ENCODE assay signal across 25 mouse cellular contexts in the genomic region with DNA sequence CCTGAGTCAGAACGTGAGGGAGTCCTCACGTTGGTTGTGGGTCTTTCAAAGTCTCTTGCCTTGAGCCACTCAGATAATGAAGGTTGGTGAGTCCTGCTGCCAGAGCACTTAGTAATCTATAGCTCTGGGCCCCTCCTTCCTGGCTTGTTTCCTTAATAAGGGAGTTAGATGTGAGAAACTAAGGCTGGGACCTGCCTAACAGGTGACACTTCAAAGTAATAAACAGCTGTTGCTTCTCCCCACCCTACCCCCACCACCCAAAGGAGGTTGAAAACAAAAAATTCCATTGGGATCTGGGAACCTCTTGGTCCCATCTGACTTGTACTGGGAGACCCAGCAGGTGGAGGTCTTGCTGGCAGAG. TPM values are rescaled to one million over a fixed set of nuclear protein-coding genes. Genes with fewer than 3 reads are reported as not detected.
"Had no signal": no experiment of that assay in that cellular context is flagged by ENCODE, and none has a peak within 500 bp of the region (broad histone marks: within the 10 kb centered on the region; RNA-seq: fewer than 3 reads in every experiment).

No protein-coding gene starts in this region.

- ATAC-seq: hindbrain, embryonic 16.5 days; inflammation-experienced regulatory T-cells, adult 6 months; intestine, embryonic 15.5 days; intestine, postnatal 0 days; liver, embryonic 12.5 days had no signal

- DNase-seq: gastrocnemius, postnatal 14 days; heart, adult 18-20 months; heart, postnatal 10 days; heart, postnatal 4 days; kidney, adult 18-20 months; kidney, adult 8-10 months; kidney, postnatal 10 days; kidney, postnatal 25 days; kidney, postnatal 4 days; left cerebral cortex, postnatal 4 days had no signal

RNA-seq across cellular contexts. Expression of gene Sncg, which starts 9.5 kb away (rescaled TPM):
- total RNA-seq: granulocyte monocyte progenitor cell, adult 5-6 weeks had no signal

RNA-seq across cellular contexts. Expression of gene Fam25c, which starts 9.9 kb away (rescaled TPM):
- total RNA-seq: gastrocnemius, adult 8-10 months; gastrocnemius, postnatal 4 days; granulocyte monocyte progenitor cell, adult 5-6 weeks; heart, adult 18-20 months; heart, adult 8-10 months; heart, postnatal 10 days; heart, postnatal 25 days; heart, postnatal 4 days; layer of hippocampus, adult 2 months; layer of hippocampus, postnatal 10 days; layer of hippocampus, postnatal 25 days; left cerebral cortex, adult 18-20 months; left cerebral cortex, postnatal 25 days had no signal

RNA-seq across cellular contexts. Expression of gene Mmrn2, which starts 10.1 kb away (rescaled TPM):
- total RNA-seq: granulocyte monocyte progenitor cell, adult 5-6 weeks had no signal
